Mouse (Mus musculus) erythroid progenitor cell, adult 5-6 weeks (primary cell): ENCODE results near the gene Zbtb45. TPM values are rescaled to one million over a fixed set of nuclear protein-coding genes. Genes with fewer than 3 reads are reported as not detected.

Experiments
- ATAC-seq: replicated peaks from 2 replicates; pipeline ENCODE4 v1.8.0; 2016; ENCODE audit warnings: moderate number of reproducible peaks, mild to moderate bottlenecking, moderate TSS enrichment, inconsistent platforms; ENCODE audit not compliant: poor library complexity, low FRiP score, severe bottlenecking
- total RNA-seq, 2 experiments: library from RNA; stranded (forward) in 1 of 2; stranded (reverse) in 1 of 2; fragments of 150-400 nt in 1 of 2; fragments of 186-747, 209-891 nt in 1 of 2; gene quantifications; 2 replicates each; pipeline versions ENCODE4 v1.2.3 to v1.2.4; 2015 to 2017; ENCODE audit warnings: low replicate concordance in 2 of 2

Zbtb45 gene
- total RNA-seq, 2 experiments from 2014 or later: 7.6 to 10.1 TPM

DNA sequence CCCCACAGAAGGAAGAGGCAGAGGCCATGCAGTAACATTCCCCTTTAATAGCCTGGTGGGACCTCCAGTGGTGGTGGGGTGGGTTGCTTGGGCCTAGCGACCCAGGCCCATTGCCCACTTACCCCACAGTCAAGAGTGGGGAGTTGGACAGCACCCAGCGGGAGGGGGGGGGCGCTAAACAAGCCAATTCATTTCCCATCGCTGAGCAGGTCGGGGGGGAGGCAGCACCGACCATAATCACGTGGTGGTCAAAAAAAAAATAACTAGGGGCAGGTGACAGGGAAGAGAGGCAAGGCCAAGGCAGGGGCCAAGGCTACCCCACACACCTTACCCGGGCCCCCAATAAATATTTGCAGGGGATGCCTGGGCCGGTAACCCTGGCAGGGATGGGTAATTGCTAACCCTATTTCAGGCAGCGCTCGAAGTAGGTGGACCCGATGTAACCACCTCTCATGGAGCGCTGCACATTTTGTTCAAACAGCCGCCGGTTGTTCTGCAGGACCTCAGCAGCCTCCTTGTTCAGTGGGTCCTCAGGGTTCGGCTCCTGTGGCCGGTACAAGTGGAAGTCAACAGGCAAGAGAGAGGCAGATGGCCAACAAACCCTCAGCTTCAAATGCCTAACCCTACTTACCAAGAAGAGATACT lies 25.5 kb upstream of the Zbtb45 start:
- ATAC-seq: no peak

DNA sequence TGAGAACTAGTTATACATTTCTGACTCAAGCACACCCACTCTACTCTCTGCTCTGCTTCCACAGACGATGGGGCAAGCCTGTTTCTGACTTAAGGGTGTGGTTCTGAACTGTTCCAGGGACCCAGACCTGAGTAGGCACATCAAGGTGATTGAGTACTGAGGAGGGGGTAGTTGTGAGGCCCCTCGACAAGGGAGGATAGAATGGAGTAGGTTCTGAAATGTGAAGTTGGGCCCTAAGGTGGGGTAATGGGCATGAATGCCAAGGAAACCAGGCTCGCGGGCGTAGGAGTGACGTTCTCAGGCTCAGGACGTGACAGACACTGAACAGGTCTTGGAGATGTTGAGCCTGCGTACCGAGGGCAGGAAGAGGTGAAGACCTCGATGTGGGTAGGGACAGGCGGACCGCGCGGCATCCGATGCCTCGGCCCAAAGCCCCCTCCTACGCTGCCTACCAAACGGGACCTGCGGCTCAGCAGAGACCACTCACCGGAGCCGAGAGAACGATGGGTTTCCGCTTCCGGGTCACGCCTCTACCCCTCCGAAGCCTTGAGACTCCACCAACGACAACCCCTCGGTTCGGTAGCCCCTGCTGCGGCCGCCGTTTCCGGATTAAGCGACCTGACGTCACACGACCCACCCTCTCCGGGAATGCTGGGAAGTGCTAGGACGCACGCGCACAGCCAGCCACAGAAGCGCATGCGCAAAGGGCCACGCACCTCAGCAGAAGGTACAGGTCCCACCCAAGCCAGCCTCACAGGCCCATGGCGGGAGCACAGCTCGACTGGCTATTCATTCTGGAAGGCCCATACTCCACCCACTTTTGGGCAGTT lies 24.5 kb upstream of the Zbtb45 start, which contains the start of gene Chmp2a:
Gene Chmp2a (minus strand): TSS at position 660 of the 830 bp plus-strand sequence.
- ATAC-seq: peak; percentile 74

GRCm38 (mm10) chr7:13033451-13034147 lies 23.8 kb upstream of the Zbtb45 start:
- no peak for ATAC-seq

DNA sequence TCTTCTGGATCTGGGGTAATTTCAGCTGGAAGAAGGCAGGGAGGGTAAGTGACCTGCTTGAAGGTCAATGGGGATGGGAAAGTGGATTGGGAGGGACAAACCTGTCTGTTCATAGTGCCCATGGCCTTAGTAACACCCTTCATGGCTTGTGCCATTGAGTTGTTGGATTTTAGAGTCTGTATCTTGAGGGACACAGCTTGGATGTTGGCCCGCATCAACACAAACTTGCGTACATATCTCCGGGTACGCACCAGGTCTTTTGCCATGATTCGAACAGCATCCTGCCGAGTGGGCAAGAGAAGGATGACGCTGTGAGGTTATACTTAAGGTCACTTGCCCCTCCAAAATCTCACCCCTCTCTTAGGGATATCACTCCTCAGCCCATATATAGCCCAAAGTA lies 22.7 kb upstream of the Zbtb45 start:
- ATAC-seq: no peak

DNA sequence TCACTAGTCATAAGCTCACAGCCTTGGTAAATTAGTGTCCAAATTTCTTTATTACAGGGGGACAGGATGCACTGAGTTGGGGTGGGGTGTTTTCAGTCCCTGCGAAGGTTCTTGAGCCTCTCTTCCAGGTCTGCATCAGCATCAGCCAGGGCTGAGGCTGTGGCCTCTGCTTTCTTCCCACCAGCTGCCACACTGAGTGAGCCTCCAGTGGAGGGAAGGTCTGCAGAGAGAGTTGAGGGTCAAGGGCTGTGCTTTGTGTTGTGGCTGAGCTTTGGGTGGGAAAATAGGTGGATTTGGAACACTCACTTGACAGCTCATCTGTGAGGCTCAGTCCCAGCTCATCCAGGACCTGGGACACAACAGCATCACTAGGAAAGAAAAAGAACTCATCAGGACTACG lies 22.1 kb upstream of the Zbtb45 start:
- ATAC-seq: no peak

DNA sequence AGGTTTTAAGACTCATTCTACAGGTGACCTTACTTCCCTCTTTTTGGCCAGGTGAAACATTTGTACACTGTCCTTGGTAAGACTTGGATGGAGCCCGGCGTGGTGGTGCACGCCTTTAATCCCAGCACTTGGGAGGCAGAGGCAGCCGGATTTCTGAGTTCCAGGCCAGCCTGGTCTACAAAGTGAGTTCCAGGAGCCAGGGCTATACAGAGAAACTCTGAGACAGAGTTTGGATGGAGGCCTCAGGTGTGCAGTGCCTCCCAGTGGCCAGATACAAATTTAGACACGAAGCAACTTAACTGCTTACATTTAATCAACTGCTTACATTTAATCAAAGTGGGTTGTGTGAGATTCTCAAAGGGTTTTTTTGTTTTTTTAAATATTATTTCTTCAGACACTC lies 21.2 kb upstream of the Zbtb45 start:
- no peak for ATAC-seq

DNA sequence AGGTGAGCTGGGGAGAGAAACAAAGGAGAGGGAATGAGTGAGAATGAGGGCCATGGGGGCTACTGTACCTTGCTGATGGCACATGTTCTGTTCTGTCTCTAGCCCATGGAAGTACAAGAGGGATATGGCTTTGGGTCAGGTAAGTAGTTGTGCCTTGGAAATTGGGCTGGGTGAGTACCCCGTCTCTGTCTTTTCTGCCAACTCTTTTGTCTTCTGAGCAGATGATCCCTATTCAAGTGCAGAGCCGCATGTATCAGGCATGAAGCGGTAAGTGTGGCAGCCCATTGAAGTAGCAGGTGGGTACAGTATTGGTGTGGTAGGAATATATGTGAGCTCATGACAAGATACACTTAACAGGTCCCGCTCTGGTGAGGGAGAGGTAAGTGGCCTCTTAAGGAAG lies 19.2 kb upstream of the Zbtb45 start:
- ATAC-seq: no peak

- no peak for ATAC-seq
Observed at GRCm38 (mm10) chr7:13025511-13026112, 15.8 kb upstream of the Zbtb45 start.

GRCm38 (mm10) chr7:13024805-13025204 lies 15.0 kb upstream of the Zbtb45 start:
- ATAC-seq: peak; percentile 31

GRCm38 (mm10) chr7:13023928-13024731 lies 14.3 kb upstream of the Zbtb45 start:
- peak; percentile 89 for ATAC-seq

- ATAC-seq: no peak; the same call in 1 of the 2 replicates
Observed at GRCm38 (mm10) chr7:13022773-13023535, 13.1 kb upstream of the Zbtb45 start.

GRCm38 (mm10) chr7:13015217-13015616 lies 5.4 kb upstream of the Zbtb45 start:
- ATAC-seq: no peak

DNA sequence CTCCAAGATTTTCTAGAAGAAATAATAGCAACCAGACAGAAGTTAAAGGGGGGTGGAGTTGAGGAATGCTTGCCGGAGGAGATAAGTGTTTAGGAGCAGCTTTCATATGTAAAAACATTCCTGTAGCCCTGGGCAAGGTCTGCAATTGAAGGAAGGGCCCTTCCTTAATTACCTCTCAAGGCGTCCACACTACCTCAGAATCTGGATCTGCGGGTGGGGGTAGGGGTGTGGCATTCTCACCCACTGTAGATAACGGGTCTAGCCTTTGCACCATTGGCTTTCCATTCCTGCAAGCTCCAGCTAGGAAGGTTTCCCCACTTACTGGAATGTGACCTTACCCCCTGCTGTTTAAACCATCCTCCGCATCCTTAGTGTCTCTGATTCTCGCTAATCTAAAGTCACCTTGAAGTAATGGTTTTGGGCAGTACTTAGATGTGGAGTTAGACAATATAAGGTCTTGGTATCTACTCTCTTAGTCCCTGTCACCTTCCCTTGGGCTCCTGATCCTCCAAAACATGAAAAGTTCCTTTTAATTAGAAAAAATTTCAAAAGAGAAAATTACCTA lies 4.5 kb upstream of the Zbtb45 start:
- no peak for ATAC-seq

DNA sequence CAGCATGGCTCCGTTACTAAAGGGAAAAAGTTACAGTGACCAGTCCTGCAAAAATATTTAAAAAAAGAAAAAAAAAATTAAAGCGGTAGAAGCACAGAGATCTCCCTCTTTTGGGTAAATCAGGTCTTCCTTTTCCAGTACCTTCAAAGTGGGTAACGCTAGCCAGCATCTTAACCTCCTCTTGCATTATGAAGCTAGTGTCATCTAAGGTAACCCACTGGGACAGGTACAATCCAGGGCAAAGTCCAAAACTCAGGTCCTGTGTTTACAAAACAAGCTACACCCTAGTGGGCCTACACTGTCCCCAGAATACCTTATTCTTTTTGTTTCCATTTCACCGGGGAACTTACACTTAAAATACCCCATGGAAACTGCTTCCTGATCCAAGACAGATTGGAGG lies 3.8 kb upstream of the Zbtb45 start:
- ATAC-seq: no peak

- peak; percentile 91 for ATAC-seq
Observed at GRCm38 (mm10) chr7:13009143-13010004, 460 bp downstream of the Zbtb45 start.

DNA sequence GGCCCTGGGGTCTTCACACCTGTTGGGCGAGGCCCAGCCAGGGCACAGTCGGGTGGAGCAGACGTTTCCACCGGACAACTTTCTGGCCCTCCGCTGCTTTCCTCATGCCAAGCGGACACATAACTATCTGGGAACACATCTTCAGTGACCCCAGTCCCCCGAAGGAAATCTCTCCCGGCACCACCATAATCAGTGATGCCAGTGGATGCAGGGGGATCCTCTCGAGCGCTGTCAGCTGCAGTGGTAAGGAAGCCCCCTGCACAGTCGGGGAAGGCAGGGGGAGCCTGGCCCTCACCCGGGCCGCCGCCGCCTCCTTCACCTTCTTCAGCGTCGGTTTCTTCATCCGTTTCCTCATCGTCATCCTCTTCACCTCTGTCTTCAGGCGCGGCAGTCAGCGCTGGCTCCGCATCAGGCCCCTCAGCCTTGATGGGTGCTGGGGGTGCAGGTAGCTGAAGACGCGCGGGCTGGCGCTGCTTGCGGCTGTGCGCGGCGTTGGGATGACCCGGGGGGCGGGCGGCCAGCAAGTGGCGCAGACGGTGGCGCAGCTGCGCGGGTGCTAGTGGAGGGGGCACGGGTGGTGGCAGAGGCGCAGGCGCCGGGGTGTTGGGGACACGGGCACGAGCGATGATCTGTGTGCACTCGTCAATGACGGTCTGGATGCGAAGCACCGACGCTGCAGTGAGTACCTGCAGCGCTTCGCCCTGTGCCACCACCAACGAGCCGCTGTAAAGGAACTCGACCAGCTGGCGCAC lies 2.3 kb downstream of the Zbtb45 start:
- ATAC-seq: no peak

DNA sequence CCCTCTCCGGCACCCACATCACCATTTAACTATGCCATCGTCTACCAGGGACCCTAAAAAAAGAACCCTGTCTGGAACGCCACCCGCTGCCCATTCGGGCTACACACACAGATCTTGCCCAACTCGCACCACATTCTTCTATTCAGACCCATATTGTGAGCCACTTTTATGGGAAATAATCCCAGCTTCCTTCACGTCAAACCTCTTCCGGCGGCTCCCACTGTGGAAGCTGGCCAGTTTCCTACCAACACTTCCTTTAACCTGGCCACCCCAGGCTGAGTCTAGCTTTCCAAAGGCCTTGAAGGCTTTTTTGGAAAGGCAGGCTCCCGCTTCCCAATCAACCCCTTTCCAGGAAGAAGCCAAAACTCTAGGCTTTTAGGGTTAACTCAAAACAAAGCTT lies 3.3 kb downstream of the Zbtb45 start:
- no peak for ATAC-seq
